Mouse (Mus musculus): ENCODE data around the gene Arhgap30.

Gene Arhgap30

GRCm38 (mm10) chr1:171375646-171376097 is 13.1 kb upstream of the Arhgap30 start:
- DNase-seq (ENCODE audit: low read depth, low spot score) = no peak

DNA sequence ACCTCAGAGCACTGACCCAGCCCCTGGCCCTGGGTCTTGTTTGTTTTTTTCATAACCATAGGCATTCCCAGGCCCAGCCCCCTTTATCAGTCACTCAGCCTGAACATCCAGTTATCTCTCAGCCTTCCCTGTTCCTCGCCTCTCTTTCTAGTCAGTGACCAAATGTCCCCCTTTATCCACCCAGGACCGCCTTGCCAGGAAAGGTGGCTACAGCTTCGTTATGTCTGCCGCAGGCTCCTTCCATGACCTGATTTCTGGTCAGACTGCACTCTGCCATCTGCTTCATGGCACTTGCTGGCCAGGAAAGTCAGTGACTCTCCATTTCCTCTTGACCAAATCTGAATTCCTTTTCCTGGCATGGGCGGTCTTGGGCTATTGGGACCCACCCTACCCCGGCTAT is 10.5 kb upstream of the Arhgap30 start:
- no peak for DNase-seq (ENCODE audit: low read depth, low spot score)

- DNase-seq (ENCODE audit: low read depth, low spot score) = peak; percentile 90
These were observed 8.7 kb upstream of the Arhgap30 start for GRCm38 (mm10) chr1:171379935-171380599.

GRCm38 (mm10) chr1:171382096-171382620 is 6.6 kb upstream of the Arhgap30 start:
- DNase-seq (ENCODE audit: low read depth, low spot score) = no peak

- peak; percentile 39 for DNase-seq (ENCODE audit: low read depth, low spot score)
These were observed 4.4 kb upstream of the Arhgap30 start for GRCm38 (mm10) chr1:171384361-171384760.

- no peak for DNase-seq (ENCODE audit: low read depth, low spot score)
These were observed 3.6 kb upstream of the Arhgap30 start for GRCm38 (mm10) chr1:171385171-171385570.

GRCm38 (mm10) chr1:171387099-171387498 is 1.7 kb upstream of the Arhgap30 start:
- DNase-seq (ENCODE audit: low read depth, low spot score) = peak; percentile 68

GRCm38 (mm10) chr1:171390101-171390500 is 1.3 kb downstream of the Arhgap30 start:
- no peak for DNase-seq (ENCODE audit: low read depth, low spot score)

DNA sequence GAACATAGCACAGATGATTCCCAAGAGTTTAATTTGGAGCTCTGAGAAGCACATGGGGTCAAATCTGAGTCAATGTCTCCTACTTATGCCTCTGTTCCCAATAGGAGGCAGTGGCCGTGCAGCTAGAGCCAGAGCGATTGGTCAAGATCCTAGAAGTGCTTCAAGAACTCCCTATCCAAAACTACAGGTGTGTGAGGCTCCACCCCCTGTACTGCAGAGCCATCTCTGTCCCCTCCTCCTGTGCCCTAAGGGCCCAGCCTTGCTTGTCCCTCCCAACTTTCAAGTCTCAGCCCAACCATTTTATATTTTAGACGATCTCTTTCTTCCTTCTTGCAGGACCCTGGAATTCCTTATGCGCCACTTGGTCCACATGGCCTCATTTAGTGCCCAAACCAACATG is 13.1 kb downstream of the Arhgap30 start:
- DNase-seq (ENCODE audit: low read depth, low spot score) = peak; percentile 85

DNA sequence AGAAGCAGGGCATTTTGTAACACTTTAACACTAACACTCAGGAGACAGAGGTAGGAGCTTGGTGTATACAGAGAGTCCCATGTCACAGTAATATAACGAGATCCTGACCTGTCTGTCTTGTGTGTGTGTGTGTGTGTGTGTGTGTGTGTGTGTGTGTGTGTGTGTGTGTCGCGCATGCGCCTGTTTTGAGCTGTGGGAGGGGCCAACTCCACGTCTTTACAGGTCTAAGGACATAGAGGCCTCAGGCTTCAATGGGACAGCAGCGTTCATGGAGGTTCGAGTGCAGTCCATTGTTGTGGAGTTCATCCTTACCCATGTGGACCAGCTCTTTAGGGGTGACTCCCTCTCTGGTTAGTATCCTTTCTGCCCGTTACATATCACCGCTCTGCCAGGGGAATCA is 14.2 kb downstream of the Arhgap30 start:
- DNase-seq (ENCODE audit: low read depth, low spot score) = peak; percentile 61

DNA sequence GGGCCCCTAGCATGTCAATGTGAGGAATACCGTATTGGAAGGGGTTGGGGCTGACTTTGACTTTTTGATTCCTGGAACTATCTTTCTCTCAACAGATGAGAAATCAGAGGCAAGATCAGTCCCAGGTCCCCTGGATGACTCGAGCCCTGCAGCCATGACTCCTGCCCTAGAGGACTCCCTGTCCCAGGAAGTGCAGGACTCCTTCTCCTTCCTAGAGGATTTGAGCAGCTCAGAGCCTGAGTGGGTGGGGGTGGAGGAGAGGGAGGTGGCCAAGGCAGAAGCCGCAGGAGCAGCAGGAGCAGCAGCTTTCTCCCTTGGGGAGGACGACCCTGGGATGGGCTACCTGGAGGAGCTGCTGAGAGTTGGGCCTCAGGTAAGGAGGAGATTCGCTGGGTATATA is 18.5 kb downstream of the Arhgap30 start:
- DNase-seq (ENCODE audit: low read depth, low spot score) = no peak

DNA sequence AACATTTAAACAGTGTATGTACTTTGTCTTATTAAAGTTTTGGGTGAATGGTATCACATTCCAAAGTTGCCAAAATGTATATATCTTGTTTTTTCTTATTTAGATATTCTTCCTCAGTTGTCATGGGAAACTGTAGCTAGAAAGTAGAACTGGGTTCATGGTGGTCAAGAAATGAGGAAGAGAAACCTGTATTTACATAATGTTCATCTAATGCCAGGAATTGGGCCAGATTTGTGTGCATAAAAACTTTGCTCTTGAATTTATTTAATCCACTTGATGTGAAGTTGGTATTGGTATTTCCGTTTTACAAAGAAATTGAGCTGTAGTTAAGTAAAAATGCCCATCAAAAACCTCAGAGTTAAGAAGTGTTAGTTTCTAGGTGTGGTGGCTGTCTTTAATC is 21.5 kb downstream of the Arhgap30 start:
- no peak for DNase-seq (ENCODE audit: low read depth, low spot score)

DNA sequence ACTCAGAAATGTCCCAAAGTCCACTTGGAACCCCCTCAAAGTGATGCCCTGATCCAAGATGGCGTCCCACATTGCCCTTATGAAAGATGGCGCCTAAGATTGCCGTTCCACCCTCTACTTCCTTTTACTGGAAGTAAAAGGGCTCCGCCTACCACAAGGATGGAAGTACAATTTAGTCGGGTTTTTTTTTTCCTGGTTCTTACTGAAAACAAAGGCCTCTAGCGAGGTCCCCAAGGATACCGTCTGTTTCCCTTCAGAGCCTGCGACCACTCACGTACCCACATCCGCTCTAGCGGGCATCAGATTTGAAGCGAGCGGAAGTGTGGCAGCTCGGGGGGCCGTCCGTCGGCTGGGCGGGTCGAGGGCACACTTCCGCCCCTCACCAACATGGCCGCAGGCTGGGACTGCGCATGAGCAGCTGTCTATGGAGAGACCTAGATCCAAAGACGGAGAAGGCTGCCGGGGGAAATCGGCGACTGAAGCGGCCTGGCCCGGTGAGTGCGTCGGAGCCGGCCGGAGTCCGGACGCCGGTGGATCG is 22.3 kb downstream of the Arhgap30 start, which contains the start of gene Usf1:
Gene Usf1 (plus strand): TSS at position 367 of the 538 bp plus-strand sequence.
- DNase-seq (ENCODE audit: low read depth, low spot score) = peak; percentile 98

DNA sequence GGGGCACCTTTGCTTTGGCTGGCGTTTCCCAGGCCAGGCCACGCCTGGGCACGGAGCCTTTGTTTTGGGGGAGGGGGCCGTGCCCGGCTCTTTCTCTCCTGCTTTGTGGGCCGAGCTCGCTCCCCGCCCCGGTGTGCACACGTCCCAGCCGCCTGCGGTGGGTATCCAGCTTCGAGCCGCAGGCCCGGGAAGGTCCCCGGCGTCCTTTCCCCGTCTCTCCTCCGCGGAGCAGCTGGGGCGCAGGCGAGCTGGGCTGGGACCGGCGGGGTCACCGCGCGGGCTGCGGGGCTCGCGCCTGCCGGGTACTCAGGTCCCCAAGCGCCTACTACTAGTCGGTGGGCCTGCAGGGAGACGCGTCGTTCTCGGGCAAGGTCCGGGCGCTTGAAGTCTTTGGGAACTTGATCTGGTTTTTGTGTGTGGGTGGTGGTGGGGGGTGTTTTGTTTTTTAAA is 22.8 kb downstream of the Arhgap30 start:
- no peak for DNase-seq (ENCODE audit: low read depth, low spot score)

DNA sequence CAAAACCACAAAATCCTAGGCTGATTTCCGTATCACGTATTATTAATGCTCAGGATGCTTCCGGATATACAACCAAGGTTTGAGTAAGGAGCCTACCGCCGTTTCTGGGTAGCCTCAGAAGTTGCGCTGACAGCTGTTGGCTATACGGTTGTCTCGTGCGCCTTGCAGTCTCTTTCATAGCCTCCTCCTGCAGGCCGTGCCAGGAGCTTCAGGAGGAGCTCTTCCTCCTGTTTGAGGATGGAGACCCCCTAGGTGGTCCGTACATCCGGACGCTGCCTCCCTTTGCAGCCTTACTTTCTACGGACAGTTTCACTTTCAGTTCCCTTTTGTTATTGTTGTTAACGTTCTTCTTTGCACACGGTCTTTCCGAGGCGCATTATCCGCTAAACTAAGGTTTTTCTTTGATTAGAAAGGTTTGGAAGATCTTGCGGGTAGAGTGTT is 23.3 kb downstream of the Arhgap30 start:
- peak; percentile 62 for DNase-seq (ENCODE audit: low read depth, low spot score)

- no peak for DNase-seq (ENCODE audit: low read depth, low spot score)
These were observed 23.7 kb downstream of the Arhgap30 start for GRCm38 (mm10) chr1:171412446-171412845.

GRCm38 (mm10) chr1:171413608-171414007 is 24.9 kb downstream of the Arhgap30 start:
- DNase-seq (ENCODE audit: low read depth, low spot score) = peak; percentile 81

- DNase-seq (ENCODE audit: low read depth, low spot score) = no peak
These were observed 29.9 kb downstream of the Arhgap30 start, which contains the start of gene Tstd1 for GRCm38 (mm10) chr1:171418660-171419059. Gene Tstd1, plus strand, starts transcription at chr1:171418872.

DNA sequence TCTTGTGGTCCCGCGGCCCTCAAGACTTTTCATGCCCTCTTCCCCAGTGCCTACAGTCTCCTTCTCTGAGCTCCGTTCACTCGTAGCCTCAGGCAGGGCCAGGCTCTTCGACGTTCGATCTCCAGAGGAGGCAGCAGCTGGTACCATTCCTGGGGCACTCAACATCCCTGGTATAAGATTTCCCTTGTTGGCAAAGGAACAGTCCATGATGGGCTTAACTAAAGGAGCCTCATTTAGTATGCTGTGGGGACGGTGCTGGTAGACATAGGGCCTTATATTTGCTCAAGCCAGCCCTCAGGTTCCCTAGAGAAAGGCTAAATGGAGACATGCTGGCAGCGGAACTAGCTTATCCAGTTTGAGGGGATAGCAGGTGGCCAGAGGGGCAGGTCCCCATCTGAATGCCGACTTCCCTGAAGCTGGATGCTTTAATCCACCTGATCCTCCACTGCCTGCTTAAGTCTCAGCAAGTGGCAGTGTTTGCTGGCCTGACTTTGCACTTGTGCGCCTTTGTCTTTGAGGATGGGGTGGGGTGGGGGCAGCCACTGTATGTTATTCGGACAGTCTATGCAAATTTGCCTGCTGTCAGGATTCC is 30.6 kb downstream of the Arhgap30 start:
- DNase-seq (ENCODE audit: low read depth, low spot score) = no peak

GRCm38 (mm10) chr1:171419905-171420304 is 31.2 kb downstream of the Arhgap30 start:
- DNase-seq (ENCODE audit: low read depth, low spot score) = no peak

GRCm38 (mm10) chr1:171422504-171423095 is 33.8 kb downstream of the Arhgap30 start:
- DNase-seq (ENCODE audit: low read depth, low spot score) = no peak

GRCm38 (mm10) chr1:171424638-171425037 is 35.9 kb downstream of the Arhgap30 start:
- DNase-seq (ENCODE audit: low read depth, low spot score) = no peak

All from ZHBTc4 (cell line).